Mouse (Mus musculus): ENCODE measurements around the gene Ccdc162. TPM values are rescaled to one million over a fixed set of nuclear protein-coding genes. Genes with fewer than 3 reads are reported as not detected.

Gene Ccdc162
- polyA plus RNA-seq, 1 experiment from 2014 or later: 2.2 TPM

DNA sequence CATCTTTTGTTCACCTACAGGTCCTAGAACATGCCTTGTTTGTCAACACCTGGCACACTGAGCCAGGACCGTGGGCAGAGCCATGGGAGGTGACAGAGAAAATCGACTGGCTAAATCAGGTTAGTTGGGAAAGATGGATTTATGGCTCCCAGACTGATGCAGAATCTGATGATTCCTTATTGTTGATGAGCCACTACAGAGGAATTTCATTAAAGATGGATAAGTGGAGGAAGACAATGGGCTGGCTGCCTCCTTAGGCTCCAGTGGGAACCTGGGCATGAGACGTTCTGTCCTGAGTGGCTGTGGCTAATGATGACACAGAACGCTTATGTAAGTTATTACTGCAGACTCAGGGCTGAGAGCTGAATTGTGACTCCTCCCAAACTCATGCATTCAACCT is 162.7 kb downstream of the Ccdc162 start:
- H3K27ac ChIP-seq (ENCODE audit: low read length): no peak overlapping the region
- no peak for DNase-seq (ENCODE audit: low spot score)
- H3K4me2 ChIP-seq (replicated peaks; ENCODE audit: low read depth, low read length): no peak overlapping the region
- TF ChIP-seq CTCF (IDR thresholded peaks at IDR 0.05): no peak
- TF ChIP-seq EP300 (IDR thresholded peaks at IDR 0.05): no peak
- no peak overlapping the region for H3K4me3 ChIP-seq (ENCODE audit: low read depth, low read length)
- 69% methylated on average over 4 of the region's 4 CpGs for WGBS
- no peaks in the 10 kb centered on the region for H3K36me3 ChIP-seq (ENCODE audit: insufficient read depth, low read length)
- no peak overlapping the region for H3K9ac ChIP-seq (replicated peaks; ENCODE audit: low read depth)
- H3K27me3 ChIP-seq (replicated peaks; ENCODE audit: insufficient read depth, low read length): no peaks in the 10 kb centered on the region
- ATAC-seq: no peak
- 0 out of 2 replicates have a peak, but pooled peaks cover 5% of the 10 kb centered on the region for H3K4me1 ChIP-seq (ENCODE audit: insufficient read depth, low read depth, low read length)
- no peaks in the 10 kb centered on the region for H3K9me3 ChIP-seq (ENCODE audit: low read length)

GRCm38 (mm10) chr10:41552847-41553589 is 163.4 kb downstream of the Ccdc162 start:
- Histone ChIP-seq H3K36me3 (ENCODE audit: insufficient read depth, low read length) (no peaks in the 10 kb centered on the region), H3K9ac (replicated peaks; ENCODE audit: low read depth) (no peak overlapping the region), H3K4me2 (replicated peaks; ENCODE audit: low read depth, low read length) (no peak overlapping the region), H3K27me3 (replicated peaks; ENCODE audit: insufficient read depth, low read length) (no peaks in the 10 kb centered on the region), H3K4me1 (ENCODE audit: insufficient read depth, low read depth, low read length) (0 out of 2 replicates have a peak, but pooled peaks cover 5% of the 10 kb centered on the region), H3K4me3 (ENCODE audit: low read depth, low read length) (no peak overlapping the region), H3K27ac (ENCODE audit: low read length) (no peak overlapping the region), H3K9me3 (ENCODE audit: low read length) (no peaks in the 10 kb centered on the region)
- DNase-seq (ENCODE audit: low spot score) (peak; percentile 44), ATAC-seq (peak; percentile 50)
- TF ChIP-seq EP300 (IDR thresholded peaks at IDR 0.05): no peak
- no peak for TF ChIP-seq CTCF (IDR thresholded peaks at IDR 0.05)
- 36% methylated on average over 14 of the region's 14 CpGs for WGBS

- H3K4me3 ChIP-seq (ENCODE audit: low read depth, low read length): no peak overlapping the region
- TF ChIP-seq EP300 (IDR thresholded peaks at IDR 0.05) (no peak), CTCF (IDR thresholded peaks at IDR 0.05) (no peak)
- WGBS: 31% methylated on average over 3 of the region's 3 CpGs
- H3K36me3 ChIP-seq (ENCODE audit: insufficient read depth, low read length): no peaks in the 10 kb centered on the region
- DNase-seq (ENCODE audit: low spot score) (peak; percentile 16), ATAC-seq (no peak)
- no peak overlapping the region for H3K4me2 ChIP-seq (replicated peaks; ENCODE audit: low read depth, low read length)
- H3K27me3 ChIP-seq (replicated peaks; ENCODE audit: insufficient read depth, low read length): no peaks in the 10 kb centered on the region
- H3K9ac ChIP-seq (replicated peaks; ENCODE audit: low read depth): no peak overlapping the region
- H3K27ac ChIP-seq (ENCODE audit: low read length): no peak overlapping the region
- H3K4me1 ChIP-seq (ENCODE audit: insufficient read depth, low read depth, low read length): 0 out of 2 replicates have a peak, but pooled peaks cover 5% of the 10 kb centered on the region
- no peaks in the 10 kb centered on the region for H3K9me3 ChIP-seq (ENCODE audit: low read length)
Measured at GRCm38 (mm10) chr10:41552319-41552718, 164.1 kb downstream of the Ccdc162 start.

DNA sequence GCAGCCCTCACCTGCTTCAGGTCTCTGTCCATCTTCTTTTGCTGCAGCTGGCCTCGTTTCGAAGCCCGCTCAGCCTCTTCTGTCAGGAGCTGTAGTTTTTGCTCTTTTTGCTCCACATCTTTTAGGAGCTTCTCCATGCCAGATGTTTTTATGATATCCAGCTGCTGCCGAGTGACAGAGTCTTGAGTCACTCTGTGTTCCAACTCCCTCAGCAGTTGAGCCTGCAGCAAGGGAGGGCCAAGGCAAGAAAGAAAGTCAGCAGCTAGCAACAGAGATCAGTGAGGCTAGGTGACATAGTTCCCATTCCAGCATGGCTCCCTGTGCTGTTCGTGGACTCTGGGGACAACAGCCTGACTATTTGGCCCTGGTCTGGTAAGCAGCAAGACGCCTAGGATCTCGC is 165.7 kb downstream of the Ccdc162 start:
- Histone ChIP-seq H3K36me3 (ENCODE audit: insufficient read depth, low read length) (no peaks in the 10 kb centered on the region), H3K9me3 (ENCODE audit: low read length) (no peaks in the 10 kb centered on the region), H3K27me3 (replicated peaks; ENCODE audit: insufficient read depth, low read length) (no peaks in the 10 kb centered on the region), H3K27ac (ENCODE audit: low read length) (no peak overlapping the region), H3K9ac (replicated peaks; ENCODE audit: low read depth) (no peak overlapping the region), H3K4me1 (ENCODE audit: insufficient read depth, low read depth, low read length) (0 out of 2 replicates have a peak, but pooled peaks cover 5% of the 10 kb centered on the region), H3K4me2 (replicated peaks; ENCODE audit: low read depth, low read length) (no peak overlapping the region), H3K4me3 (ENCODE audit: low read depth, low read length) (no peak overlapping the region)
- peak; percentile 30; the same call in 1 of the 2 replicates for ATAC-seq
- peak; percentile 56 for DNase-seq (ENCODE audit: low spot score)
- TF ChIP-seq EP300 (IDR thresholded peaks at IDR 0.05) (no peak), CTCF (IDR thresholded peaks at IDR 0.05) (no peak)
- 67% methylated on average over 7 of the region's 7 CpGs for WGBS

DNA sequence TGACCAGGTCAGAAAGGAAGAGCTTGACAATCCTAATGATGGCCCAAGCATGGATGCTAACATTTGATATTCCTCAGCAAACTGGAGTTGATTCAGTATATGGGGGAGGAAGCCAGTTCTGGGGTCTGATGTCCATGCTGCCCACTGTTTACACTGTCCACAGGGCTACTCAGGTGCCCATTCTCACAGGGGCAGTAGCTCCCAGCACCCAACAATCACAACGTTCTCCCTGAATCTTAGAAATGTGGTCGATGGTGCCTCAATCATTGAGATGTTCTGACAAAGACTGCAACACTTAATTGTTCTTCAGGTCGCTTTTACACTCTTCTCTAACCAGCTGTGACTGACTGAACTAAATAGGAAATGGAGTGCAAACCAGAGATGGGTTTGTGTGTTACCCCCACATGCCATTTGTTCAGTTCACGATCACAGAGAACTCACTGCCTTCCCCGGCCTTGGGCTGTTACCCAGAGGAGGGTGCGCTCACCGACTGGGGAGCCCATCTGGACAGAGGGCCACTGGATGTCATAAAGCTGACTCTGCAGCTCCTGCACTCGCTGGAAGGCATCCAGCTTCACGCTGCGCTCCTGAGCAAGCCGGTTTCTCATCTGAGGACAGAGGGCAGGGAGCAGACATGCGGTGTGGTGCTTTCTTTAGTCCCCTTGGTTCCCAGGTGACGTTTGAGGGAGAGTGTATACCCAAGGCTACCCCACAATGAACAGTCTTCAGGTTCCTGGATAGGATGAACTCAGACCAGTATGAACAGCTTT is 169.9 kb downstream of the Ccdc162 start:
- TF ChIP-seq EP300 (IDR thresholded peaks at IDR 0.05): no peak
- TF ChIP-seq CTCF (IDR thresholded peaks at IDR 0.05): no peak
- H3K36me3 ChIP-seq (ENCODE audit: insufficient read depth, low read length): no peaks in the 10 kb centered on the region
- H3K4me2 ChIP-seq (replicated peaks; ENCODE audit: low read depth, low read length): no peak overlapping the region
- DNase-seq (ENCODE audit: low spot score): no peak
- peaks cover 4% of the 10 kb centered on the region; the same call in 1 of the 2 replicates for H3K4me1 ChIP-seq (ENCODE audit: insufficient read depth, low read depth, low read length)
- no peak overlapping the region for H3K27ac ChIP-seq (ENCODE audit: low read length)
- WGBS: 65% methylated on average over 13 of the region's 13 CpGs
- no peak overlapping the region for H3K9ac ChIP-seq (replicated peaks; ENCODE audit: low read depth)
- ATAC-seq: no peak
- H3K9me3 ChIP-seq (ENCODE audit: low read length): no peaks in the 10 kb centered on the region
- H3K27me3 ChIP-seq (replicated peaks; ENCODE audit: insufficient read depth, low read length): no peaks in the 10 kb centered on the region
- H3K4me3 ChIP-seq (ENCODE audit: low read depth, low read length): no peak overlapping the region

DNA sequence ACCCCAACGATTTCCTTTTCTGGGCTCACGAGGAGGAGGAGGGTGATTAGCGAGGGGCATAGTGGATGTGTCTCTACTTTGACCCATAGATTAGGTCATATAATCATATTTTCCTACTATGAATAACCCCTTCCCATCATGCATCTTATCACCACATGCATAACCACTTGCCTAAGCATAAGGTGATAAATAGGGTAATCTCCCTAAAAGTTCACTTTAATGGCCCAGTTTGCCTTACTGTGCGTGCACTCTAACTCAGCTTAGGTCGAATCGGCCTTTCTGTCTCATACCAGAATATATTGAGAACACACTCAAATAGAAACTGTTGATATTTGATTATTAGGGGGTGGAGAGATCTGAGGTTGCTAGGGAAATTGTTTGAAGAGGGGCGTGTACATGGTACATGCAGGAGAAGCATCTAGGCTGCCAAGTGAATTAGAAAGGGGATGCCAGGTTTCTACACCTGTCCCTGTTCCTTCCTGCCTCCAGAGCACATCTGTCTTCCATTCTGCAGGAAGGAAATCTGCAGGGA is 171.1 kb downstream of the Ccdc162 start:
- no peaks in the 10 kb centered on the region for H3K27me3 ChIP-seq (replicated peaks; ENCODE audit: insufficient read depth, low read length)
- no peak overlapping the region for H3K4me2 ChIP-seq (replicated peaks; ENCODE audit: low read depth, low read length)
- H3K9ac ChIP-seq (replicated peaks; ENCODE audit: low read depth): no peak overlapping the region
- no peak overlapping the region for H3K27ac ChIP-seq (ENCODE audit: low read length)
- no peak overlapping the region for H3K4me3 ChIP-seq (ENCODE audit: low read depth, low read length)
- H3K9me3 ChIP-seq (ENCODE audit: low read length): no peaks in the 10 kb centered on the region
- H3K4me1 ChIP-seq (ENCODE audit: insufficient read depth, low read depth, low read length): peaks cover 4% of the 10 kb centered on the region; the same call in 1 of the 2 replicates
- TF ChIP-seq EP300 (IDR thresholded peaks at IDR 0.05) (no peak), CTCF (IDR thresholded peaks at IDR 0.05) (no peak)
- no peak for ATAC-seq
- no peaks in the 10 kb centered on the region for H3K36me3 ChIP-seq (ENCODE audit: insufficient read depth, low read length)
- WGBS: 53% methylated on average over 7 of the region's 7 CpGs
- no peak for DNase-seq (ENCODE audit: low spot score)

Measured in lung, postnatal 0 days (tissue).